In the genomic region with DNA sequence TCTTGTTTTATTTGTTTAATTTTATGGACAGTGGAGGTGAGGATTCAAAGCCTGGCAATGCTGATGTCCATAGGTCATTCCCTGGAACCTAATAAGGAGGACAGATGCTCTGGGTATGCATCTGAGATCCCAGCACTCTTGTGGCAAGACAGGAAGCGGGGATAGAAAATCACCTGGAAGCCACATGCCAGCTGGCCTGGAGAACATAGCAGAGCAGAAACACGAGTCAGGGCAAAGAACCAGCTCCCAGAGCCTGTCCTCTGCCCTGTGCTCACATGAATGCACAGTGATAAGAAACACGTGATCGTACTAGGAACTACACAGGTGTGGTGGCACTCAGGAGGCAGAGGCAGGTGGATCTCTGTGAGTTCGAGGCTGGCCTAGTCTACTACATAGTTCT, we compare ENCODE assay signal across 34 mouse cellular contexts.
"Had no signal": no experiment of that assay in that cellular context is flagged by ENCODE, and none has a peak within 500 bp of the region (broad histone marks: within the 10 kb centered on the region; RNA-seq: fewer than 3 reads in every experiment).

No protein-coding gene starts in this region.

- H3K27me3 ChIP-seq: heart, embryonic 12.5 days; heart, embryonic 13.5 days; heart, embryonic 15.5 days; hindbrain, embryonic 12.5 days; hindbrain, embryonic 13.5 days; hindbrain, embryonic 15.5 days; intestine, embryonic 15.5 days; kidney, embryonic 15.5 days had no signal

- H3K4me2 ChIP-seq: heart, embryonic 12.5 days; heart, embryonic 13.5 days; heart, embryonic 15.5 days; hindbrain, embryonic 12.5 days; hindbrain, embryonic 13.5 days; hindbrain, embryonic 14.5 days; hindbrain, embryonic 15.5 days; intestine, embryonic 15.5 days; kidney, embryonic 15.5 days had no signal

- H3K27ac ChIP-seq: heart, adult 2 months; heart, embryonic 13.5 days; heart, embryonic 15.5 days; hindbrain, embryonic 10.5 days; hindbrain, embryonic 12.5 days; hindbrain, embryonic 13.5 days; hindbrain, embryonic 14.5 days; hindbrain, embryonic 15.5 days; hindbrain, postnatal 0 days; intestine, embryonic 15.5 days; kidney, embryonic 15.5 days; kidney, postnatal 0 days; layer of hippocampus, adult 2 months; left cerebral cortex, adult 2 months had no signal

- H3K4me1 ChIP-seq: hindbrain, embryonic 10.5 days; hindbrain, embryonic 12.5 days; hindbrain, embryonic 13.5 days; hindbrain, embryonic 15.5 days; intestine, embryonic 15.5 days; kidney, embryonic 15.5 days had no signal

- H3K4me3 ChIP-seq: heart, adult 2 months; heart, embryonic 12.5 days; heart, embryonic 13.5 days; heart, embryonic 15.5 days; hindbrain, embryonic 10.5 days; hindbrain, embryonic 12.5 days; hindbrain, embryonic 13.5 days; hindbrain, embryonic 15.5 days; intestine, embryonic 15.5 days; kidney, embryonic 15.5 days; layer of hippocampus, adult 2 months; left cerebral cortex, adult 2 months had no signal

- DNase-seq: heart, adult 2 months; heart, postnatal 10 days; heart, postnatal 14 days; heart, postnatal 36 days; heart, postnatal 4 days; kidney, adult 11 months; kidney, adult 18-20 months; kidney, adult 2 months; kidney, adult 8-10 months; kidney, adult 9 months; kidney, postnatal 10 days; kidney, postnatal 14 days; kidney, postnatal 25 days; kidney, postnatal 36 days; kidney, postnatal 4 days; layer of hippocampus, adult 9-11 months; layer of hippocampus, postnatal 36 days had no signal

- ATAC-seq: hindbrain, embryonic 16.5 days; hindbrain, postnatal 0 days; inflammation-experienced regulatory T-cells, adult 6 months; intestine, embryonic 15.5 days; intestine, postnatal 0 days had no signal

- H3K9me3 ChIP-seq: heart, embryonic 12.5 days; heart, embryonic 13.5 days; heart, embryonic 15.5 days; hindbrain, embryonic 10.5 days; hindbrain, embryonic 12.5 days; hindbrain, embryonic 13.5 days; hindbrain, embryonic 15.5 days; intestine, embryonic 15.5 days; kidney, embryonic 15.5 days had no signal

- H3K9ac ChIP-seq: heart, embryonic 12.5 days; heart, embryonic 13.5 days; heart, embryonic 15.5 days; hindbrain, embryonic 12.5 days; hindbrain, embryonic 13.5 days; hindbrain, embryonic 14.5 days; hindbrain, embryonic 15.5 days; intestine, embryonic 15.5 days; kidney, embryonic 15.5 days had no signal
